Mouse (Mus musculus): ENCODE measurements at regions not wholly inside any gene's neighbourhood (a gene's known extent, or its start where the extent isn't known, plus 50 kb on each side); places are given as distances from the start of the nearest gene placed in this dataset.
"Not testable (repeated sequence)": the region's sequence is repeated elsewhere in the genome, so short reads cannot be mapped to it uniquely, and the experiment has no call there.

DNA sequence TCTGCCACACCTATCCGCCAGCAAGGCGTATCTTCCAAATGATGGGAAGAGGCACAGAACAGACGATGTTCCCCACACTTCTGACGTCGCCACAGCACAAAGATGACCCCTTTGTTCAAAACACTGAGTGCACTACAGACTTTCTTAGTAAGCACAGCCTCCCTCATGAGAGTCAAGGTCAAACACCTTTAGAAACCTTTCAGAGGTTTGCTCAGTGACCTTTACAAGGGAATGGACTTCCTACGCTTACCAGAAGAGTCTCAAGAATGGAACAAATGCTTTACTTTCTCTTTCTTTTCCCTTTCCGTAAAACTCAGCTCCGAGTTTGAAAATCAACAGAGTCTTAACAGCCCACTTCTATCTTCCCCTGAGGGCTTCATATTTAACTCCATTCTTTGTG lies 283.4 kb downstream of the Nkx6-1 start:
- Histone ChIP-seq H3K4me1 (ENCODE audit: control insufficient read depth, insufficient read depth, low read length) (no peaks in the 10 kb centered on the region), H3K27ac (ENCODE audit: insufficient read depth, low read length) (no peak overlapping the region), H3K4me3 (ENCODE audit: insufficient read depth, low read length) (no peak overlapping the region)
- TF ChIP-seq POLR2A (IDR thresholded peaks at IDR 0.05; ENCODE audit: low read depth, low read length) = no peak
- no peak for TF ChIP-seq CTCF (IDR thresholded peaks at IDR 0.05; ENCODE audit: borderline replicate concordance, insufficient read depth, low read length)

DNA sequence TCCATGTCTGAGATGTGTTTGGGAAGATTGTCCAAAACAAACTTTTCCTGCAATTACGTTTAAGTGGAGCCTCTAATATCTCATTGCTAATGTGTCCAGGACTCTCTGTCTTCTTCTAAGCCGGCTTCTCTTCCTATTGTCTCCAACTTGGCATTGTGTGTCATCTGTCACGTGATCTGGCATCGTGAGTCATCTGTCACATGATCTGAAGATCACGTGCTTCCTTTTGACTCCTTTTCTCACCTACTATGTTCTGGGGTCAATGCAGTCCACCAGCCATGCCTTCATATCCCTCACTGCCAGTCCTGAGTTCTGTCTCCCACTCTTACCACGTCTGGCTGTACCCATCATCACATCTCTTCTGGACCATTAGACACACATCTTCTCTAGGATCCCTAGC lies 288.1 kb downstream of the Nkx6-1 start:
- Histone ChIP-seq H3K4me3 (ENCODE audit: insufficient read depth, low read length) (no peak overlapping the region), H3K27ac (ENCODE audit: insufficient read depth, low read length) (no peak overlapping the region), H3K4me1 (ENCODE audit: control insufficient read depth, insufficient read depth, low read length) (no peaks in the 10 kb centered on the region)
- TF ChIP-seq CTCF (IDR thresholded peaks at IDR 0.05; ENCODE audit: borderline replicate concordance, insufficient read depth, low read length) = no peak
- TF ChIP-seq POLR2A (IDR thresholded peaks at IDR 0.05; ENCODE audit: low read depth, low read length) = no peak

- TF ChIP-seq POLR2A (IDR thresholded peaks at IDR 0.05; ENCODE audit: low read depth, low read length) = no peak
- TF ChIP-seq CTCF (IDR thresholded peaks at IDR 0.05; ENCODE audit: borderline replicate concordance, insufficient read depth, low read length) = no peak
- H3K4me1 ChIP-seq (ENCODE audit: control insufficient read depth, insufficient read depth, low read length) = no peaks in the 10 kb centered on the region
- no peak overlapping the region for H3K4me3 ChIP-seq (ENCODE audit: insufficient read depth, low read length)
- H3K27ac ChIP-seq (ENCODE audit: insufficient read depth, low read length) = no peak overlapping the region
Measured at GRCm38 (mm10) chr5:101374129-101374528, 290.7 kb downstream of the Nkx6-1 start.

DNA sequence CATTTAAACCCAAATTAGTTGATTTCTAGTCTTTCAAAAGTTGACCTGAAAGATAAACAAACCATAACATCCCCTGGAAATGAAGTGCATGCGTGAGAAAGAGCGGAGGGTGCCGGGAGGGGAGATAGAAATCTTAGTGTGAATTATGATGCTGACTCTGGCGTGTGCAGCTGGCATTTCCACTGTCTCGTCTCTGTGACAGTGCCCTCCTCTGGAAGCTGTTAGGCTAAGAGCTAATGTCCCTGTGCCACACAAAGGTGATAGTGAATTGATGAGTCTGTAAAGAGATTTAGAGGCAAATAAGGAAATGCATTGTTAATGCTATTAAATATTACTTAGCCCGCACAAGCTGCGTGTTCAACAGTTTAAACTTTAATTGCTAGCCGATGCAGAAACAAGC lies 292.6 kb downstream of the Nkx6-1 start:
- no peak for TF ChIP-seq CTCF (IDR thresholded peaks at IDR 0.05; ENCODE audit: borderline replicate concordance, insufficient read depth, low read length)
- TF ChIP-seq POLR2A (IDR thresholded peaks at IDR 0.05; ENCODE audit: low read depth, low read length) = no peak
- H3K27ac ChIP-seq (ENCODE audit: insufficient read depth, low read length) = no peak overlapping the region

GRCm38 (mm10) chr5:101365364-101365763 lies 299.4 kb downstream of the Nkx6-1 start:
- peak; percentile 67; the same call in 1 of the 2 replicates for TF ChIP-seq CTCF (IDR thresholded peaks at IDR 0.05; ENCODE audit: borderline replicate concordance, insufficient read depth, low read length)
- no peak for TF ChIP-seq POLR2A (IDR thresholded peaks at IDR 0.05; ENCODE audit: low read depth, low read length)
- Histone ChIP-seq H3K4me3 (ENCODE audit: insufficient read depth, low read length) (no peak overlapping the region), H3K4me1 (ENCODE audit: control insufficient read depth, insufficient read depth, low read length) (peaks cover 2% of the 10 kb centered on the region; the same call in 1 of the 2 replicates), H3K27ac (ENCODE audit: insufficient read depth, low read length) (no peak overlapping the region)

More for the DNA sequence above, 292.6 kb downstream of the Nkx6-1 start:
- Histone ChIP-seq H3K4me3 (ENCODE audit: insufficient read depth, low read length) (no peak overlapping the region), H3K4me1 (ENCODE audit: control insufficient read depth, insufficient read depth, low read length) (no peaks in the 10 kb centered on the region)

DNA sequence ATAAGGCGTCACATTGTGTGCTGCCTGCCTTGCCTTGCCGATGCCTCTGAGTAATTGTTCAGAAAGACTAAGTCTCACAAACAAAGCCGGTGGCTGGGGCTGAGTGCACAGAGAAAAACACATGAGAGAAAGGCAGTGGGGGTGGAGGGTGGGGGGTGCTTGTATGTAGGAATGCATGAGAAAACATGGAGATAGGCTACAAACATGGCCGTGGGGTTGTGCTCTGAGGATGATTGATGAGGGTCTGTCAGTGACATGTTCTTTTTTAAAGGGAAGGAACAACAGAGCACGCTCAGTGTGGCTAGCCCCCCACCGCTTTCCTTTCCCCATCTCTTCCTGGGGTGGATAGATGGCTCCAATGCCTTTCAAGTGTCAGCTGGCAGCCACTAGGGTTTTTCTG lies 304.8 kb downstream of the Nkx6-1 start:
- Histone ChIP-seq H3K4me1 (ENCODE audit: control insufficient read depth, insufficient read depth, low read length) (no peaks in the 10 kb centered on the region), H3K4me3 (ENCODE audit: insufficient read depth, low read length) (no peak overlapping the region), H3K27ac (ENCODE audit: insufficient read depth, low read length) (no peak overlapping the region)
- TF ChIP-seq CTCF (IDR thresholded peaks at IDR 0.05; ENCODE audit: borderline replicate concordance, insufficient read depth, low read length) (no peak), POLR2A (IDR thresholded peaks at IDR 0.05; ENCODE audit: low read depth, low read length) (no peak)

GRCm38 (mm10) chr5:101345406-101345805 lies 319.4 kb downstream of the Nkx6-1 start:
- Histone ChIP-seq H3K4me3 (ENCODE audit: insufficient read depth, low read length) (no peak overlapping the region), H3K4me1 (ENCODE audit: control insufficient read depth, insufficient read depth, low read length) (no peaks in the 10 kb centered on the region), H3K27ac (ENCODE audit: insufficient read depth, low read length) (no peak overlapping the region)
- no peak for TF ChIP-seq CTCF (IDR thresholded peaks at IDR 0.05; ENCODE audit: borderline replicate concordance, insufficient read depth, low read length)
- no peak for TF ChIP-seq POLR2A (IDR thresholded peaks at IDR 0.05; ENCODE audit: low read depth, low read length)

GRCm38 (mm10) chr5:101336361-101336760 lies 328.4 kb downstream of the Nkx6-1 start:
- H3K4me1 ChIP-seq (ENCODE audit: control insufficient read depth, insufficient read depth, low read length); H3K4me3 ChIP-seq (ENCODE audit: insufficient read depth, low read length); H3K27ac ChIP-seq (ENCODE audit: insufficient read depth, low read length): not testable (repeated sequence)

- H3K27ac ChIP-seq (ENCODE audit: insufficient read depth, low read length) = no peak overlapping the region
- H3K4me1 ChIP-seq (ENCODE audit: control insufficient read depth, insufficient read depth, low read length) = no peaks in the 10 kb centered on the region
- TF ChIP-seq CTCF (IDR thresholded peaks at IDR 0.05; ENCODE audit: borderline replicate concordance, insufficient read depth, low read length) (no peak), POLR2A (IDR thresholded peaks at IDR 0.05; ENCODE audit: low read depth, low read length) (no peak)
- H3K4me3 ChIP-seq (ENCODE audit: insufficient read depth, low read length) = no peak overlapping the region
Measured at GRCm38 (mm10) chr5:101331825-101332224, 333.0 kb downstream of the Nkx6-1 start.

DNA sequence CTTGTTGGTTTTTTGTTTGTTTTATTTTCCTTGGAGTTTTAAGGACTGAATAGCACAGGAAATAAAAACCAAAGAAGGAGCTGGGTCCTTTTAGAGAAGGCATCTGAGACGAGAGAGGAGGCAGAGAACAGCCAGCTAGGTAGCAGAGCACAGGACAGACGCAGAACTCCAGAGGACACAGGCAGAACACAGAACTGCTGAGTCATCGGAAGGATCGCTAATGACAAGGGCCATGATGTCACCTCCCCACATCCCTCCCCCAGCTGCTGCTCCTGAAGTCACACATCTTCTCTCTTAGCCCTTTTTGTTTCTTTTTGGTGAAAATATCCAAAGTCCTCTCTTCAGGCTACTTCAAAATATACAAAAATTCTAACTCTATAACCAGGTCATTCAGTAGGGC lies 338.7 kb downstream of the Nkx6-1 start:
- Histone ChIP-seq H3K4me3 (ENCODE audit: insufficient read depth, low read length) (no peak overlapping the region), H3K4me1 (ENCODE audit: control insufficient read depth, insufficient read depth, low read length) (no peaks in the 10 kb centered on the region), H3K27ac (ENCODE audit: insufficient read depth, low read length) (no peak overlapping the region)
- TF ChIP-seq POLR2A (IDR thresholded peaks at IDR 0.05; ENCODE audit: low read depth, low read length) = no peak
- TF ChIP-seq CTCF (IDR thresholded peaks at IDR 0.05; ENCODE audit: borderline replicate concordance, insufficient read depth, low read length) = no peak
